Mouse (Mus musculus): ENCODE measurements around the gene Ptges. TPM values are rescaled to one million over a fixed set of nuclear protein-coding genes. Genes with fewer than 3 reads are reported as not detected.

Ptges gene
- polyA plus RNA-seq, 1 experiment: 0.56 TPM

- no peak overlapping the region for H3K4me3 ChIP-seq
- TF ChIP-seq MYOD1 (IDR thresholded peaks at IDR 0.05; ENCODE audit: control insufficient read depth in 1 of 3, insufficient read length in 2 of 3, low read depth in 2 of 3) (no peak), TCF12 (IDR thresholded peaks at IDR 0.05; ENCODE audit: insufficient read depth, poor library complexity, severe bottlenecking) (no peak), E2F4 (IDR thresholded peaks at IDR 0.05; ENCODE audit: insufficient read depth) (no peak), REST (IDR thresholded peaks at IDR 0.05; ENCODE audit: insufficient read depth, insufficient read length) (no peak)
- no peaks in the 10 kb centered on the region for H3K79me2 ChIP-seq (ENCODE audit: control insufficient read depth, insufficient read depth)
Measured at GRCm38 (mm10) chr2:30904991-30905390, 24.7 kb downstream of the Ptges start.

DNA sequence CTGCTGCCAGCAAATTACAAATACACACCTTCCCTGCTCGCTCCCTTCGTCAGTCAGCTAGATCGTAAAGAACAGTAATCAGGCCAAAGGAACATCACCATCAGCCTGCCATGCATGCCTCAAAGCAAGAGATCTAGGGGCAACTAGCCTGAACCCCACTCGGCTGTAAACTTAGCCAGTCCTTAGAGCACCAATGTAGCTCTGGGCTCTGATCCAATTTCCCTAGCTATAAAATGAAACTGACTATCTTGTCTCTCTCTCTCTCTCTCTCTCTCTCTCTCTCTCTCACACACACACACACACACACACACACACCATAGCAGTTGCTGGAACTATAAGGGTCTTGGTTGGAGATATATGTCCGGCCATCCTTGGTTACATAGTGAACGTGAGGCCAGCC lies 25.4 kb downstream of the Ptges start:
- TF ChIP-seq POLR2AphosphoS2 (IDR thresholded peaks at IDR 0.05; ENCODE audit: insufficient read length, low read depth) (no peak), CEBPB (IDR thresholded peaks at IDR 0.05; ENCODE audit: insufficient read depth, poor library complexity, severe bottlenecking) (no peak), MAX (IDR thresholded peaks at IDR 0.05; ENCODE audit: low read depth) (no peak), TCF3 (IDR thresholded peaks at IDR 0.05; ENCODE audit: insufficient read length, low read depth) (no peak), SRF (IDR thresholded peaks at IDR 0.05; ENCODE audit: control insufficient read depth, insufficient read length, low read depth) (no peak), REST (IDR thresholded peaks at IDR 0.05; ENCODE audit: insufficient read depth, insufficient read length) (no peak), E2F4 (IDR thresholded peaks at IDR 0.05; ENCODE audit: insufficient read depth) (no peak), MYOG (IDR thresholded peaks at IDR 0.05; ENCODE audit: control insufficient read depth in 1 of 3, insufficient read depth in 1 of 3, insufficient read length in 2 of 3, low read depth in 2 of 3) (no peak), MYOD1 (IDR thresholded peaks at IDR 0.05; ENCODE audit: control insufficient read depth in 1 of 3, insufficient read length in 2 of 3, low read depth in 2 of 3) (no peak), TCF12 (IDR thresholded peaks at IDR 0.05; ENCODE audit: insufficient read depth, poor library complexity, severe bottlenecking) (no peak), USF1 (IDR thresholded peaks at IDR 0.05; ENCODE audit: low read depth) (no peak), POLR2A (IDR thresholded peaks at IDR 0.05; ENCODE audit: insufficient read length, low read depth) (no peak)
- H3K36me3 ChIP-seq (ENCODE audit: control insufficient read depth, insufficient read depth): no peaks in the 10 kb centered on the region
- no peak overlapping the region for H3K4me2 ChIP-seq (ENCODE audit: low read depth)
- H3K79me2 ChIP-seq (ENCODE audit: control insufficient read depth, insufficient read depth): no peaks in the 10 kb centered on the region
- no peaks in the 10 kb centered on the region for H3K27me3 ChIP-seq (ENCODE audit: control insufficient read depth, insufficient read depth, insufficient read length)
- H3K4me3 ChIP-seq: no peak overlapping the region
- H3ac ChIP-seq (ENCODE audit: control insufficient read depth, insufficient read length): no peak overlapping the region

More at GRCm38 (mm10) chr2:30904991-30905390, 24.7 kb downstream of the Ptges start:
- H3K27me3 ChIP-seq (ENCODE audit: control insufficient read depth, insufficient read depth, insufficient read length): no peaks in the 10 kb centered on the region
- H3ac ChIP-seq (ENCODE audit: control insufficient read depth, insufficient read length): no peak overlapping the region
- no peak overlapping the region for H3K4me2 ChIP-seq (ENCODE audit: low read depth)
- no peaks in the 10 kb centered on the region for H3K36me3 ChIP-seq (ENCODE audit: control insufficient read depth, insufficient read depth)

GRCm38 (mm10) chr2:30902726-30903722 lies 26.6 kb downstream of the Ptges start:
- Histone ChIP-seq H3K27me3 (ENCODE audit: control insufficient read depth, insufficient read depth, insufficient read length) (no peaks in the 10 kb centered on the region), H3ac (ENCODE audit: control insufficient read depth, insufficient read length) (no peak overlapping the region), H3K79me2 (ENCODE audit: control insufficient read depth, insufficient read depth) (no peaks in the 10 kb centered on the region), H3K36me3 (ENCODE audit: control insufficient read depth, insufficient read depth) (no peaks in the 10 kb centered on the region), H3K4me3 (no peak overlapping the region), H3K4me2 (ENCODE audit: low read depth) (no peak overlapping the region)
- TF ChIP-seq CEBPB (IDR thresholded peaks at IDR 0.05; ENCODE audit: insufficient read depth, poor library complexity, severe bottlenecking): no peak
- TF ChIP-seq TCF3 (IDR thresholded peaks at IDR 0.05; ENCODE audit: insufficient read length, low read depth): no peak
- no peak for TF ChIP-seq MAX (IDR thresholded peaks at IDR 0.05; ENCODE audit: low read depth)
- no peak for TF ChIP-seq MYOD1 (IDR thresholded peaks at IDR 0.05; ENCODE audit: control insufficient read depth in 1 of 3, insufficient read length in 2 of 3, low read depth in 2 of 3)
- TF ChIP-seq TCF12 (IDR thresholded peaks at IDR 0.05; ENCODE audit: insufficient read depth, poor library complexity, severe bottlenecking): no peak
- no peak for TF ChIP-seq E2F4 (IDR thresholded peaks at IDR 0.05; ENCODE audit: insufficient read depth)
- TF ChIP-seq REST (IDR thresholded peaks at IDR 0.05; ENCODE audit: insufficient read depth, insufficient read length): no peak
- TF ChIP-seq USF1 (IDR thresholded peaks at IDR 0.05; ENCODE audit: low read depth): no peak
- TF ChIP-seq SRF (IDR thresholded peaks at IDR 0.05; ENCODE audit: control insufficient read depth, insufficient read length, low read depth): no peak
- TF ChIP-seq POLR2AphosphoS2 (IDR thresholded peaks at IDR 0.05; ENCODE audit: insufficient read length, low read depth): no peak
- no peak for TF ChIP-seq MYOG (IDR thresholded peaks at IDR 0.05; ENCODE audit: control insufficient read depth in 1 of 3, insufficient read depth in 1 of 3, insufficient read length in 2 of 3, low read depth in 2 of 3)
- no peak for TF ChIP-seq POLR2A (IDR thresholded peaks at IDR 0.05; ENCODE audit: insufficient read length, low read depth)

- H3K79me2 ChIP-seq (ENCODE audit: control insufficient read depth, insufficient read depth): no peaks in the 10 kb centered on the region
- TF ChIP-seq MYOD1 (IDR thresholded peaks at IDR 0.05; ENCODE audit: control insufficient read depth in 1 of 3, insufficient read length in 2 of 3, low read depth in 2 of 3) (no peak), TCF12 (IDR thresholded peaks at IDR 0.05; ENCODE audit: insufficient read depth, poor library complexity, severe bottlenecking) (no peak)
- no peak overlapping the region for H3K4me3 ChIP-seq
- H3K36me3 ChIP-seq (ENCODE audit: control insufficient read depth, insufficient read depth): no peaks in the 10 kb centered on the region
- H3K4me2 ChIP-seq (ENCODE audit: low read depth): no peak overlapping the region
- H3K27me3 ChIP-seq (ENCODE audit: control insufficient read depth, insufficient read depth, insufficient read length): no peaks in the 10 kb centered on the region
- H3ac ChIP-seq (ENCODE audit: control insufficient read depth, insufficient read length): no peak overlapping the region
Measured at GRCm38 (mm10) chr2:30902256-30902655, 27.4 kb downstream of the Ptges start.

DNA sequence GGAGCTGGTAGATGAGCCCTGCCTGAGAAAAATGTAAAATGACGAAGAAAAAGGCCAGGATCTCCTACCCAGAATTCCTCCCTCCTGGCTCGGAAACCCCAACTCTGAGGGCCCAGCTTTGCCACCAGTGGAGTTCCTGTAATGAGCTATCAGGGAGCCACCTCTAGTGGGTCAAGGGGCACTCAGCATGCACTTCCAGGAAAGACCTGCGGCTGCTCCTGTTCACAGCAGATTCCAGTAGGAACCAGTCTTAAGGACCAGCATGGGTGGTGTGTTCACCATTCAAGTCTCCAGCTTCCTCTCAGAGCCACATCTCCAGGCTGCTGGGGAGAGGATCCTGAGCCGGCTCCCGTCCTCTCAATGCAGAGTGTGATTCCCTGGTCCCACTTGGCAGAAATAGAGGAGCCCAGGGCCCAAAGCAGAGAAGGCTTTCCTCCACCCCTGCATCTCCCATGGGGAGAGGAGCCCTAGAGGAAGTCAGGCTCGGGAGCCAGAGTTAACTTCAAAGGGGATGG lies 28.0 kb downstream of the Ptges start:
- no peaks in the 10 kb centered on the region for H3K27me3 ChIP-seq (ENCODE audit: control insufficient read depth, insufficient read depth, insufficient read length)
- H3K4me3 ChIP-seq: no peak overlapping the region
- H3K36me3 ChIP-seq (ENCODE audit: control insufficient read depth, insufficient read depth): no peaks in the 10 kb centered on the region
- no peak overlapping the region for H3ac ChIP-seq (ENCODE audit: control insufficient read depth, insufficient read length)
- no peak overlapping the region for H3K4me2 ChIP-seq (ENCODE audit: low read depth)
- TF ChIP-seq POLR2A (IDR thresholded peaks at IDR 0.05; ENCODE audit: insufficient read length, low read depth) (no peak), TCF12 (IDR thresholded peaks at IDR 0.05; ENCODE audit: insufficient read depth, poor library complexity, severe bottlenecking) (no peak)
- no peaks in the 10 kb centered on the region for H3K79me2 ChIP-seq (ENCODE audit: control insufficient read depth, insufficient read depth)
